Mouse (Mus musculus) MN1 (cell line): Measurements from ENCODE around the gene Ubqln2.

Source experiments
- DNase-seq: peaks from one replicate; pipeline ENCODE4 v3.0.0-alpha.2; 2016; ENCODE audit warnings: low spot score

The Ubqln2 gene

GRCm38 (mm10) chrX:153497688-153498516 is at the start of gene Ubqln2:
Gene Ubqln2, plus strand, starts transcription at chrX:153498227.
- peak; percentile 84 for DNase-seq

- DNase-seq, result peak; percentile 44
Measured at GRCm38 (mm10) chrX:153451946-153452345, 46.1 kb upstream of the Ubqln2 start.

GRCm38 (mm10) chrX:153476760-153477248 is 21.2 kb upstream of the Ubqln2 start:
- DNase-seq, result no peak

GRCm38 (mm10) chrX:153492326-153492725 is 5.7 kb upstream of the Ubqln2 start:
- peak; percentile 62 for DNase-seq

- peak; percentile 22 for DNase-seq
Measured at GRCm38 (mm10) chrX:153498665-153499293, 752 bp downstream of the Ubqln2 start.

GRCm38 (mm10) chrX:153499294-153500046 is 1.4 kb downstream of the Ubqln2 start:
- DNase-seq, result peak; percentile 22

GRCm38 (mm10) chrX:153500047-153500345 is 2.0 kb downstream of the Ubqln2 start:
- peak; percentile 17 for DNase-seq

GRCm38 (mm10) chrX:153505954-153506353 is 7.9 kb downstream of the Ubqln2 start:
- peak; percentile 23 for DNase-seq

GRCm38 (mm10) chrX:153515491-153515890 is 17.5 kb downstream of the Ubqln2 start:
- no peak for DNase-seq

GRCm38 (mm10) chrX:153528399-153528798 is 30.4 kb downstream of the Ubqln2 start:
- peak; percentile 12 for DNase-seq
